Comparison of ENCODE assay signal across 8 mouse cellular contexts in the genomic region with DNA sequence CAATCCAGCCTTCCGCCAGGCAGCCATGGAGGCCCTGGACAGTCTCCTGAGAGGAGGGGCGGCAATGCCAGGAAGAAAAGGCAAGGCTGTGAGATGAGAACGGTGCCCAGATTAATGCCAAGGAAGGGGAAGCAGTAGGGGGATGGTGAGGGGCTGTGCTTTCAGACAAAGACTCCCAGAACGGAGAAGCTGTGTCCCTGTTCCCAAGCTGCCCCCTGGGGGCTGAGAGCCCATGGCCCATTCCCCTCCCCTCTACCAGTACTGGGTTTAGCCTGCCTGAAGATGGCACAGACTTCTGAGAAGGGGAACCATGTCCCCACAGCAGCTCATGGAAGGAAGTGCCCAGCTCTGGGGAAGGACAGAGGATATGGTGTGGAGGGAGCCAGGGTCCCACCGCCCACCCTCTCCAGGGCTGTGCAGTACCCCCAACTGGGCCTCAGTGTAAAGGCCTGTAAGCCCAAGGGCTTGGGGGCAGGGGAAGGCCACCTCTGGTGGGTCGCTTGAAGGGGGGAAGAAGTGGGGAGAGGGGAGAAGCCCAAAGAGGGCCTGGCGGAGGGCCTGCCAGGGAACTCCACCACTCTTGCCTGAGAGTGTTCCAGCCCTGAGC. TPM values are rescaled to one million over a fixed set of nuclear protein-coding genes. Genes with fewer than 3 reads are reported as not detected.
A peak's percentile ranks its signal among the peaks of the same experiment; 100 is the strongest.
DNase-seq lines count a peak whose midpoint lies in the region; ATAC-seq and TF ChIP-seq lines count a peak whose summit lies in the region.
"Had no signal": no experiment of that assay in that cellular context is flagged by ENCODE, and none has a peak within 500 bp of the region (broad histone marks: within the 10 kb centered on the region; RNA-seq: fewer than 3 reads in every experiment).

No protein-coding gene starts in this region.

- H3K4me1 ChIP-seq in intestine, embryonic 15.5 days (replicated peaks): peaks cover 26% of the 10 kb centered on the region
- no peaks in the 10 kb centered on the region for H3K4me1 ChIP-seq in intestine, postnatal 0 days (replicated peaks; ENCODE audit: control insufficient read depth, insufficient read depth, low read length)
- peaks cover 17% of the 10 kb centered on the region for H3K4me1 ChIP-seq in embryonic facial prominence, embryonic 14.5 days (ENCODE audit: control insufficient read depth, insufficient read depth, low read length)
- H3K4me1 ChIP-seq in hindbrain, embryonic 14.5 days (replicated peaks; ENCODE audit: control insufficient read depth, insufficient read depth, low read length): peaks cover 27% of the 10 kb centered on the region; the same call in 1 of the 2 replicates
- peaks cover 67% of the 10 kb centered on the region for H3K4me1 ChIP-seq in neural tube, embryonic 13.5 days (replicated peaks)
- H3K4me1 ChIP-seq: liver, embryonic 15.5 days had no signal

- WGBS in intestine, embryonic 15.5 days: 68% methylated on average over 7 of the region's 7 CpGs
- 67% methylated on average over 7 of the region's 7 CpGs for WGBS in intestine, postnatal 0 days
- 53% methylated on average over 7 of the region's 7 CpGs for WGBS in embryonic facial prominence, embryonic 14.5 days
- 25% methylated on average over 7 of the region's 7 CpGs for WGBS in hindbrain, embryonic 14.5 days
- 36% methylated on average over 7 of the region's 7 CpGs for WGBS in neural tube, embryonic 13.5 days

- H3K4me3 ChIP-seq in intestine, embryonic 15.5 days (replicated peaks): no peak overlapping the region
- H3K4me3 ChIP-seq in intestine, postnatal 0 days (ENCODE audit: low read depth, low read length): no peak overlapping the region
- no peak overlapping the region for H3K4me3 ChIP-seq in embryonic facial prominence, embryonic 14.5 days (ENCODE audit: low read depth, low read length)
- no peak overlapping the region for H3K4me3 ChIP-seq in hindbrain, embryonic 14.5 days (replicated peaks; ENCODE audit: low read length)
- H3K4me3 ChIP-seq in neural tube, embryonic 13.5 days: no peak overlapping the region
- H3K4me3 ChIP-seq: liver, embryonic 15.5 days had no signal

- ATAC-seq in intestine, embryonic 15.5 days: no peak
- ATAC-seq in intestine, postnatal 0 days: no peak
- ATAC-seq in embryonic facial prominence, embryonic 14.5 days (ENCODE audit: low read depth): no peak
- ATAC-seq in hindbrain, embryonic 14.5 days (ENCODE audit: low FRiP score): peak; percentile 25; the same call in 1 of the 2 replicates
- ATAC-seq in neural tube, embryonic 13.5 days (ENCODE audit: low read depth): peak; percentile 20

- H3K9ac ChIP-seq in intestine, embryonic 15.5 days: no peak overlapping the region
- no peak overlapping the region for H3K9ac ChIP-seq in intestine, postnatal 0 days (ENCODE audit: low read depth, low read length)
- H3K9ac ChIP-seq in embryonic facial prominence, embryonic 14.5 days (ENCODE audit: low read depth, low read length): no peak overlapping the region
- H3K9ac ChIP-seq in hindbrain, embryonic 14.5 days: peak overlapping the region; percentile 4; the same call in 1 of the 2 replicates
- H3K9ac ChIP-seq in neural tube, embryonic 13.5 days: peak overlapping the region; percentile 51
- H3K9ac ChIP-seq: liver, embryonic 15.5 days had no signal

- TF ChIP-seq CTCF in intestine, postnatal 0 days (IDR thresholded peaks at IDR 0.05; ENCODE audit: low read depth): no peak

- H3K36me3 ChIP-seq in intestine, embryonic 15.5 days: peaks cover 29% of the 10 kb centered on the region
- H3K36me3 ChIP-seq in intestine, postnatal 0 days (ENCODE audit: control insufficient read depth, insufficient read depth): peaks cover 58% of the 10 kb centered on the region
- peaks cover 95% of the 10 kb centered on the region for H3K36me3 ChIP-seq in embryonic facial prominence, embryonic 14.5 days (ENCODE audit: control insufficient read depth, insufficient read depth, low read length)
- H3K36me3 ChIP-seq in hindbrain, embryonic 14.5 days (replicated peaks; ENCODE audit: control insufficient read depth, insufficient read depth): peaks cover 84% of the 10 kb centered on the region
- peaks cover 96% of the 10 kb centered on the region for H3K36me3 ChIP-seq in neural tube, embryonic 13.5 days

- H3K4me2 ChIP-seq in intestine, embryonic 15.5 days (replicated peaks): no peak overlapping the region
- no peak overlapping the region for H3K4me2 ChIP-seq in intestine, postnatal 0 days (replicated peaks; ENCODE audit: low read depth)
- no peak overlapping the region for H3K4me2 ChIP-seq in embryonic facial prominence, embryonic 14.5 days (ENCODE audit: low read depth, low read length)
- no peak overlapping the region for H3K4me2 ChIP-seq in hindbrain, embryonic 14.5 days (replicated peaks)
- peak overlapping the region; percentile 16; the same call in 1 of the 2 replicates for H3K4me2 ChIP-seq in neural tube, embryonic 13.5 days
- H3K4me2 ChIP-seq: liver, embryonic 15.5 days had no signal

- H3K27me3 ChIP-seq in intestine, embryonic 15.5 days (replicated peaks): no peaks in the 10 kb centered on the region
- H3K27me3 ChIP-seq in intestine, postnatal 0 days (replicated peaks; ENCODE audit: control insufficient read depth, insufficient read depth, low read length): no peaks in the 10 kb centered on the region
- no peaks in the 10 kb centered on the region for H3K27me3 ChIP-seq in embryonic facial prominence, embryonic 14.5 days (replicated peaks; ENCODE audit: control insufficient read depth, insufficient read depth, low read length)
- no peaks in the 10 kb centered on the region for H3K27me3 ChIP-seq in hindbrain, embryonic 14.5 days (ENCODE audit: control insufficient read depth, insufficient read depth, low read length)
- no peaks in the 10 kb centered on the region for H3K27me3 ChIP-seq in neural tube, embryonic 13.5 days
- H3K27me3 ChIP-seq: liver, embryonic 15.5 days had no signal

- no peak for DNase-seq in embryonic facial prominence, embryonic 14.5 days (ENCODE audit: low spot score)
- no peak for DNase-seq in hindbrain, embryonic 14.5 days (ENCODE audit: low spot score)
- DNase-seq in ovary, postnatal 10 days (ENCODE audit: low spot score): no peak
- no peak for DNase-seq in adrenal gland, postnatal 25 days

- H3K27ac ChIP-seq in intestine, embryonic 15.5 days: peak overlapping the region; percentile 36; the same call in 1 of the 2 replicates
- H3K27ac ChIP-seq in intestine, postnatal 0 days (ENCODE audit: low read depth, low read length): no peak overlapping the region; the same call in 1 of the 2 replicates
- peak overlapping the region; percentile 61 for H3K27ac ChIP-seq in embryonic facial prominence, embryonic 14.5 days (replicated peaks; ENCODE audit: low read depth, low read length)
- H3K27ac ChIP-seq in hindbrain, embryonic 14.5 days: peak overlapping the region; percentile 60
- peak overlapping the region; percentile 89 for H3K27ac ChIP-seq in neural tube, embryonic 13.5 days (replicated peaks)
- H3K27ac ChIP-seq: liver, embryonic 15.5 days had no signal

- H3K9me3 ChIP-seq in intestine, embryonic 15.5 days: no peaks in the 10 kb centered on the region
- H3K9me3 ChIP-seq in intestine, postnatal 0 days (ENCODE audit: control insufficient read depth): no peaks in the 10 kb centered on the region
- no peaks in the 10 kb centered on the region for H3K9me3 ChIP-seq in embryonic facial prominence, embryonic 14.5 days (ENCODE audit: control insufficient read depth, low read length)
- H3K9me3 ChIP-seq in hindbrain, embryonic 14.5 days (ENCODE audit: control insufficient read depth, low read length): no peaks in the 10 kb centered on the region
- H3K9me3 ChIP-seq in neural tube, embryonic 13.5 days: no peaks in the 10 kb centered on the region
- H3K9me3 ChIP-seq: liver, embryonic 15.5 days had no signal

RNA-seq across cellular contexts. Expression of a gene that starts 9.0 kb away (rescaled TPM):
- 12.1 and 12.8 TPM in 2 replicates for polyA plus RNA-seq in intestine, embryonic 15.5 days (2015; fragmentation: Nextera tagmentation; extraction: Ambion mirVana)
- polyA plus RNA-seq in intestine, postnatal 0 days (2015; fragmentation: Nextera tagmentation; extraction: Ambion mirVana): 1.5 and 2.2 TPM in 2 replicates
- polyA plus RNA-seq in embryonic facial prominence, embryonic 14.5 days (2014; fragmentation: Nextera tagmentation; extraction: Ambion mirVana): 10.8 and 11.7 TPM in 2 replicates
- 12.0 and 13.4 TPM in 2 replicates for polyA plus RNA-seq in hindbrain, embryonic 14.5 days (2014; fragmentation: Nextera tagmentation; extraction: Ambion mirVana)
- polyA plus RNA-seq in neural tube, embryonic 13.5 days (2015; fragmentation: Nextera tagmentation; extraction: Ambion mirVana): 31.0 and 31.1 TPM in 2 replicates
- 5.6 and 6.0 TPM in 2 replicates for total RNA-seq in adrenal gland, postnatal 25 days (2021)

RNA-seq across cellular contexts. Expression of a gene that starts 35.2 kb away (rescaled TPM):
- polyA plus RNA-seq in intestine, embryonic 15.5 days (2015; fragmentation: Nextera tagmentation; extraction: Ambion mirVana): 49.8 and 52.9 TPM in 2 replicates
- polyA plus RNA-seq in intestine, postnatal 0 days (2015; fragmentation: Nextera tagmentation; extraction: Ambion mirVana): 18.6 and 19.7 TPM in 2 replicates
- polyA plus RNA-seq in embryonic facial prominence, embryonic 14.5 days (2014; fragmentation: Nextera tagmentation; extraction: Ambion mirVana): 47.8 and 48.4 TPM in 2 replicates
- polyA plus RNA-seq in hindbrain, embryonic 14.5 days (2014; fragmentation: Nextera tagmentation; extraction: Ambion mirVana): 67.6 and 69.1 TPM in 2 replicates
- 58.1 TPM in 2 replicates for polyA plus RNA-seq in neural tube, embryonic 13.5 days (2015; fragmentation: Nextera tagmentation; extraction: Ambion mirVana)
- total RNA-seq in adrenal gland, postnatal 25 days (2021): 33.1 and 34.2 TPM in 2 replicates

RNA-seq across cellular contexts. Expression of a gene that starts 58.7 kb away (rescaled TPM):
- polyA plus RNA-seq in intestine, embryonic 15.5 days (2015; fragmentation: Nextera tagmentation; extraction: Ambion mirVana): 1,343 and 1,351 TPM in 2 replicates
- 2,194 and 2,204 TPM in 2 replicates for polyA plus RNA-seq in intestine, postnatal 0 days (2015; fragmentation: Nextera tagmentation; extraction: Ambion mirVana)
- 995 and 1,073 TPM in 2 replicates for polyA plus RNA-seq in embryonic facial prominence, embryonic 14.5 days (2014; fragmentation: Nextera tagmentation; extraction: Ambion mirVana)
- polyA plus RNA-seq in hindbrain, embryonic 14.5 days (2014; fragmentation: Nextera tagmentation; extraction: Ambion mirVana): 1,225 and 1,275 TPM in 2 replicates
- 918 and 1,011 TPM in 2 replicates for polyA plus RNA-seq in neural tube, embryonic 13.5 days (2015; fragmentation: Nextera tagmentation; extraction: Ambion mirVana)
- 781 and 926 TPM in 2 replicates for total RNA-seq in adrenal gland, postnatal 25 days (2021)

Comparison
In these comparisons a context has a peak if more than half of its experiments do, and no peak if none do; other contexts are left out.
1. ATAC-seq: peak in hindbrain, embryonic 14.5 days (single experiment) and neural tube, embryonic 13.5 days (single experiment); none in intestine, embryonic 15.5 days (single experiment), intestine, postnatal 0 days (single experiment) and embryonic facial prominence, embryonic 14.5 days (single experiment).
2. H3K9ac ChIP-seq: peak in hindbrain, embryonic 14.5 days (single experiment) and neural tube, embryonic 13.5 days (single experiment); none in intestine, embryonic 15.5 days (single experiment), intestine, postnatal 0 days (single experiment) and embryonic facial prominence, embryonic 14.5 days (single experiment).